Mouse (Mus musculus): ENCODE measurements at regions not wholly inside any gene's neighbourhood (a gene's known extent, or its start where the extent isn't known, plus 50 kb on each side); places are given as distances from the start of the nearest gene placed in this dataset.

- no peaks in the 10 kb centered on the region for H3K36me3 ChIP-seq (replicated peaks; ENCODE audit: control insufficient read depth, insufficient read depth, low read depth, low read length)
- H3K9me3 ChIP-seq (replicated peaks; ENCODE audit: control insufficient read depth, low read length): no peaks in the 10 kb centered on the region
- 0 out of 2 replicates have a peak, but pooled peaks have one; percentile 48 for ATAC-seq (replicated peaks; ENCODE audit: insufficient number of reproducible peaks, low FRiP score, low TSS enrichment, low read depth)
- 54% methylated on average over 4 of the region's 4 CpGs for WGBS
- no peaks in the 10 kb centered on the region for H3K4me1 ChIP-seq (ENCODE audit: control insufficient read depth, insufficient read depth, low read length)
- H3K4me2 ChIP-seq (ENCODE audit: low read depth, low read length): no peak overlapping the region
- H3K27me3 ChIP-seq (ENCODE audit: control insufficient read depth, insufficient read depth, low read length): no peaks in the 10 kb centered on the region
- DNase-seq (ENCODE audit: low spot score): peak; percentile 7
- H3K9ac ChIP-seq (replicated peaks; ENCODE audit: low read length): no peak overlapping the region
- H3K4me3 ChIP-seq (ENCODE audit: low read depth, low read length): no peak overlapping the region
- no peak overlapping the region for H3K27ac ChIP-seq (replicated peaks; ENCODE audit: low read depth, low read length)
Measured at GRCm38 (mm10) chr11:32973453-32973852, 149.0 kb upstream of the Smim23 start.

GRCm38 (mm10) chr11:32965418-32965817 lies 141.0 kb upstream of the Smim23 start:
- Histone ChIP-seq H3K27me3 (ENCODE audit: control insufficient read depth, insufficient read depth, low read length) (no peaks in the 10 kb centered on the region), H3K4me2 (ENCODE audit: low read depth, low read length) (no peak overlapping the region), H3K4me3 (ENCODE audit: low read depth, low read length) (no peak overlapping the region), H3K9ac (replicated peaks; ENCODE audit: low read length) (no peak overlapping the region), H3K27ac (replicated peaks; ENCODE audit: low read depth, low read length) (no peak overlapping the region), H3K4me1 (ENCODE audit: control insufficient read depth, insufficient read depth, low read length) (no peaks in the 10 kb centered on the region), H3K36me3 (replicated peaks; ENCODE audit: control insufficient read depth, insufficient read depth, low read depth, low read length) (no peaks in the 10 kb centered on the region), H3K9me3 (replicated peaks; ENCODE audit: control insufficient read depth, low read length) (no peaks in the 10 kb centered on the region)
- WGBS: 84% methylated on average over 2 of the region's 2 CpGs
- DNase-seq (ENCODE audit: low spot score): no peak
- no peak for ATAC-seq (replicated peaks; ENCODE audit: insufficient number of reproducible peaks, low FRiP score, low TSS enrichment, low read depth)

GRCm38 (mm10) chr11:32963625-32964293 lies 139.4 kb upstream of the Smim23 start:
- WGBS: 14% methylated on average over 6 of the region's 6 CpGs
- no peak overlapping the region for H3K27ac ChIP-seq (replicated peaks; ENCODE audit: low read depth, low read length)
- H3K4me2 ChIP-seq (ENCODE audit: low read depth, low read length): no peak overlapping the region
- DNase-seq (ENCODE audit: low spot score): peak; percentile 58
- no peak overlapping the region for H3K9ac ChIP-seq (replicated peaks; ENCODE audit: low read length)
- no peaks in the 10 kb centered on the region for H3K4me1 ChIP-seq (ENCODE audit: control insufficient read depth, insufficient read depth, low read length)
- H3K9me3 ChIP-seq (replicated peaks; ENCODE audit: control insufficient read depth, low read length): no peaks in the 10 kb centered on the region
- peak; percentile 81 for ATAC-seq (replicated peaks; ENCODE audit: insufficient number of reproducible peaks, low FRiP score, low TSS enrichment, low read depth)
- no peaks in the 10 kb centered on the region for H3K27me3 ChIP-seq (ENCODE audit: control insufficient read depth, insufficient read depth, low read length)
- no peak overlapping the region for H3K4me3 ChIP-seq (ENCODE audit: low read depth, low read length)
- H3K36me3 ChIP-seq (replicated peaks; ENCODE audit: control insufficient read depth, insufficient read depth, low read depth, low read length): no peaks in the 10 kb centered on the region

GRCm38 (mm10) chr11:32961600-32961999 lies 137.2 kb upstream of the Smim23 start:
- no peak overlapping the region for H3K27ac ChIP-seq (replicated peaks; ENCODE audit: low read depth, low read length)
- WGBS: 61% methylated on average over 3 of the region's 3 CpGs
- no peaks in the 10 kb centered on the region for H3K27me3 ChIP-seq (ENCODE audit: control insufficient read depth, insufficient read depth, low read length)
- H3K4me3 ChIP-seq (ENCODE audit: low read depth, low read length): no peak overlapping the region
- H3K9me3 ChIP-seq (replicated peaks; ENCODE audit: control insufficient read depth, low read length): no peaks in the 10 kb centered on the region
- DNase-seq (ENCODE audit: low spot score) (peak; percentile 57), ATAC-seq (replicated peaks; ENCODE audit: insufficient number of reproducible peaks, low FRiP score, low TSS enrichment, low read depth) (no peak)
- H3K4me1 ChIP-seq (ENCODE audit: control insufficient read depth, insufficient read depth, low read length): no peaks in the 10 kb centered on the region
- H3K4me2 ChIP-seq (ENCODE audit: low read depth, low read length): no peak overlapping the region
- H3K9ac ChIP-seq (replicated peaks; ENCODE audit: low read length): no peak overlapping the region
- no peaks in the 10 kb centered on the region for H3K36me3 ChIP-seq (replicated peaks; ENCODE audit: control insufficient read depth, insufficient read depth, low read depth, low read length)

- Histone ChIP-seq H3K4me3 (ENCODE audit: low read depth, low read length) (no peak overlapping the region), H3K4me2 (ENCODE audit: low read depth, low read length) (no peak overlapping the region), H3K36me3 (replicated peaks; ENCODE audit: control insufficient read depth, insufficient read depth, low read depth, low read length) (no peaks in the 10 kb centered on the region), H3K27me3 (ENCODE audit: control insufficient read depth, insufficient read depth, low read length) (no peaks in the 10 kb centered on the region), H3K4me1 (ENCODE audit: control insufficient read depth, insufficient read depth, low read length) (no peaks in the 10 kb centered on the region), H3K9me3 (replicated peaks; ENCODE audit: control insufficient read depth, low read length) (no peaks in the 10 kb centered on the region), H3K9ac (replicated peaks; ENCODE audit: low read length) (no peak overlapping the region), H3K27ac (replicated peaks; ENCODE audit: low read depth, low read length) (no peak overlapping the region)
- WGBS: 91% methylated on average over 5 of the region's 5 CpGs
- ATAC-seq (replicated peaks; ENCODE audit: insufficient number of reproducible peaks, low FRiP score, low TSS enrichment, low read depth) (no peak), DNase-seq (ENCODE audit: low spot score) (no peak)
Measured at GRCm38 (mm10) chr11:32958961-32959360, 134.6 kb upstream of the Smim23 start.

GRCm38 (mm10) chr11:32956993-32957392 lies 132.6 kb upstream of the Smim23 start:
- H3K9me3 ChIP-seq (replicated peaks; ENCODE audit: control insufficient read depth, low read length): no peaks in the 10 kb centered on the region
- H3K4me2 ChIP-seq (ENCODE audit: low read depth, low read length): no peak overlapping the region
- H3K27ac ChIP-seq (replicated peaks; ENCODE audit: low read depth, low read length): no peak overlapping the region
- ATAC-seq (replicated peaks; ENCODE audit: insufficient number of reproducible peaks, low FRiP score, low TSS enrichment, low read depth): no peak
- no peaks in the 10 kb centered on the region for H3K36me3 ChIP-seq (replicated peaks; ENCODE audit: control insufficient read depth, insufficient read depth, low read depth, low read length)
- no peaks in the 10 kb centered on the region for H3K4me1 ChIP-seq (ENCODE audit: control insufficient read depth, insufficient read depth, low read length)
- DNase-seq (ENCODE audit: low spot score): peak; percentile 60
- no peak overlapping the region for H3K9ac ChIP-seq (replicated peaks; ENCODE audit: low read length)
- H3K27me3 ChIP-seq (ENCODE audit: control insufficient read depth, insufficient read depth, low read length): no peaks in the 10 kb centered on the region
- H3K4me3 ChIP-seq (ENCODE audit: low read depth, low read length): no peak overlapping the region
- 26% methylated on average over 7 of the region's 7 CpGs for WGBS

GRCm38 (mm10) chr11:32952271-32952670 lies 127.9 kb upstream of the Smim23 start:
- no peak overlapping the region for H3K27ac ChIP-seq (replicated peaks; ENCODE audit: low read depth, low read length)
- ATAC-seq (replicated peaks; ENCODE audit: insufficient number of reproducible peaks, low FRiP score, low TSS enrichment, low read depth): no peak
- no peaks in the 10 kb centered on the region for H3K4me1 ChIP-seq (ENCODE audit: control insufficient read depth, insufficient read depth, low read length)
- no peaks in the 10 kb centered on the region for H3K36me3 ChIP-seq (replicated peaks; ENCODE audit: control insufficient read depth, insufficient read depth, low read depth, low read length)
- H3K9ac ChIP-seq (replicated peaks; ENCODE audit: low read length): no peak overlapping the region
- no peak for DNase-seq (ENCODE audit: low spot score)
- H3K9me3 ChIP-seq (replicated peaks; ENCODE audit: control insufficient read depth, low read length): no peaks in the 10 kb centered on the region
- H3K4me2 ChIP-seq (ENCODE audit: low read depth, low read length): no peak overlapping the region
- no peaks in the 10 kb centered on the region for H3K27me3 ChIP-seq (ENCODE audit: control insufficient read depth, insufficient read depth, low read length)
- H3K4me3 ChIP-seq (ENCODE audit: low read depth, low read length): no peak overlapping the region

GRCm38 (mm10) chr11:32948132-32948531 lies 123.7 kb upstream of the Smim23 start:
- Histone ChIP-seq H3K4me3 (ENCODE audit: low read depth, low read length) (no peak overlapping the region), H3K9ac (replicated peaks; ENCODE audit: low read length) (no peak overlapping the region), H3K4me1 (ENCODE audit: control insufficient read depth, insufficient read depth, low read length) (no peaks in the 10 kb centered on the region), H3K4me2 (ENCODE audit: low read depth, low read length) (no peak overlapping the region), H3K27ac (replicated peaks; ENCODE audit: low read depth, low read length) (no peak overlapping the region), H3K27me3 (ENCODE audit: control insufficient read depth, insufficient read depth, low read length) (no peaks in the 10 kb centered on the region), H3K9me3 (replicated peaks; ENCODE audit: control insufficient read depth, low read length) (no peaks in the 10 kb centered on the region), H3K36me3 (replicated peaks; ENCODE audit: control insufficient read depth, insufficient read depth, low read depth, low read length) (no peaks in the 10 kb centered on the region)
- peak; percentile 33 for DNase-seq (ENCODE audit: low spot score)
- no peak for ATAC-seq (replicated peaks; ENCODE audit: insufficient number of reproducible peaks, low FRiP score, low TSS enrichment, low read depth)
- WGBS: 58% methylated on average over 4 of the region's 4 CpGs

Measured in embryonic facial prominence, embryonic 11.5 days (tissue).